Mouse (Mus musculus): ENCODE results near the gene Tmub1.
A peak's percentile ranks its signal among the peaks of the same experiment; 100 is the strongest.

Gene Tmub1

GRCm38 (mm10) chr5:24453283-24453984 lies 5.8 kb upstream of the Tmub1 start:
- DNase-seq (ENCODE audit: low read depth): no peak

GRCm38 (mm10) chr5:24452691-24453233 lies 5.1 kb upstream of the Tmub1 start:
- no peak for DNase-seq (ENCODE audit: low read depth)

DNA sequence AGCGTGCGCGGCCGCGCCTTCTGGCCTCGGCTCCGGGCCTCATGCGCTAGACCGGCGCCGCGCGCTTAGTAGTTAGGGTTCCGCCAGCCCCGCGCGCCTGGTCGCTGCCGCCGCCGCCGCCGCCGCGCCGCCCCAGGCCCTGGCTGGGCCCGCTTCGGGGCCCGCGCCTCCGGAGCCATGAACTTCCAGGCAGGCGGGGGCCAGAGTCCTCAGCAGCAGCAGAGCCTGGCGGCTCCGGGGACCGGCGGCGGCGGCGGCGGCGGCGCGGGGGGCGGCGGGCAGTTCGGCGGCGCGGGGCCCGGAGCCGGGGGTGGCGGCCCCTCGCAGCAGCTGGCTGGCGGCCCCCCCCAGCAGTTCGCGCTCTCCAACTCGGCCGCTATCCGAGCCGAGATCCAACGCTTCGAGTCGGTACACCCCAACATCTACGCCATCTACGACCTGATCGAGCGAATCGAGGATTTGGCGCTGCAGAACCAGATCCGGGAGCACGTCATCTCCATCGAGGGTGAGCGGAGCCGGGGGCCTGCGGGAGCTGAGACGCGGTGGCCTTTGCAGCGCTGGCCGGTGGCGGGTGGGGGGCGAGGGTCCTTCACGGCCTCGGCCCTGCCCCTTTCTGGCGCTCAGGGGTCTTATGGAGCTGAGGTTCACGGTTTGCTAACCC lies 4.5 kb upstream of the Tmub1 start, which contains the start of gene Agap3:
Gene Agap3, plus strand, starts transcription at position 148 of the 661 bp plus-strand sequence.
- no peak for DNase-seq (ENCODE audit: low read depth)

- DNase-seq (ENCODE audit: low read depth): peak; percentile 62
Observed at GRCm38 (mm10) chr5:24451264-24452029, 3.8 kb upstream of the Tmub1 start.

DNA sequence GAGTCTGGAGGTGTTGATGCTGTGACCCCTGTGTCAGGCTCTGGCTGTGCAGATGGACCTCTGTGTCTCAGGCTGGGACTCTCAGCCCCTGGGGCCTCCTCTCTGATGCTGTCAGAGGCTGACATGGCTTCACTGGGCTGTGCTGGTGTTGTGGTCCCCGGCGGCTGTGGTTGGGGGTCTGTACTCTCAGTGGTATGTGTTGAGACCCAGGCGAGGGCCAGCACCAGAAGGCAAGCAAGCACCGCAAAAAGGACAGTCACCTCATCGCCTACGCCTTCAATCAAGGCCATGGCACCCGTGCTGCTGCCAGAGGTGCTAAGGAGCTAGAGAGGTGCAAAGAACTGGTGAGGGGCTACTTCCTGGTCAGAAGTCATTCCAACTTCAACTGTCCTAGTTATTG lies 1.0 kb downstream of the Tmub1 start:
- no peak for DNase-seq (ENCODE audit: low read depth)

GRCm38 (mm10) chr5:24445428-24446080 lies 2.1 kb downstream of the Tmub1 start:
- DNase-seq (ENCODE audit: low read depth): no peak

- no peak for DNase-seq (ENCODE audit: low read depth)
Observed at GRCm38 (mm10) chr5:24444746-24445427, 2.8 kb downstream of the Tmub1 start, which contains the start of gene Fastk. Fastk (minus strand) TSS chr5:24445287.

DNA sequence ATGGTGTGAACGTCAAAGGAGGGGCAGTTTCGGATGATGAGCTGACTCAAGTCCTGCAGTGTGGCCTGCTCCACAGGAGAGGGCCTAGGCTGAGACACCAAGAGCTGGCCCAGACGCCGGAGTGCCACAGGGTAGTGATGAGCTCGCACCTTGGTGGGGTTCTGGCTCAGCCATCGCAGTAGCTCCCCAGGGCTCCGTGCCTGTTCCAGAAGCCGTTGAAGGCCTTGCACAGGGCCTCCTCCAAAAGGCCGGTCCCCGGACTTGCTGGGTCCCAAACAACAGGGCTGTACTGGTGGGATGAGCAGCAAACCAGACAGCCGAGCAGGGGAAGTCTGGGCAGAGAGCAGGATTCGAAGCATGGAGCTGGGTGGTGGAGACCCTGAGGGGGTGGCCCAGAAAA lies 3.7 kb downstream of the Tmub1 start:
- DNase-seq (ENCODE audit: low read depth): no peak

- no peak for DNase-seq (ENCODE audit: low read depth)
Observed at GRCm38 (mm10) chr5:24443204-24443603, 4.5 kb downstream of the Tmub1 start.

GRCm38 (mm10) chr5:24442029-24442428 lies 5.6 kb downstream of the Tmub1 start:
- DNase-seq (ENCODE audit: low read depth): no peak

DNA sequence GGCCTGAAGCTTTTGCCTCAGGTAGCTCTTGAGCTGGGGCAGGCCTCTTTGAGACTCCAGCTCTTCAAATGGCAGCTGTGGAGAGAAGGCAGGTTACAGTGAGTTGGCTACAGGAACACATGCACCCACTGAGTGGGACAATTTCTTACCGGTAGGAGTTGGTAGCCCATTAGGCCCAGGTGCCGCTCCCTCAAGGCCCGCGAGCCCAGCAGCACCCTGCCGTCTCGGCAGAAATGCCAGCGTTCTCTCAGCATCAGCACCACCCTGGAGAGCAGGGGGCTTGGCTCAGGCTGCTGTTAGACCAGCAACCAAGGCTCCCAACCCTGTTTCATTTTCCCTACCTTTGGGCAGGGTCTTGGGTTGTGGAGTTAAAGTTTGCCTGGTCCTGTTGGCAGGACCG lies 6.5 kb downstream of the Tmub1 start:
- DNase-seq (ENCODE audit: low read depth): no peak

DNA sequence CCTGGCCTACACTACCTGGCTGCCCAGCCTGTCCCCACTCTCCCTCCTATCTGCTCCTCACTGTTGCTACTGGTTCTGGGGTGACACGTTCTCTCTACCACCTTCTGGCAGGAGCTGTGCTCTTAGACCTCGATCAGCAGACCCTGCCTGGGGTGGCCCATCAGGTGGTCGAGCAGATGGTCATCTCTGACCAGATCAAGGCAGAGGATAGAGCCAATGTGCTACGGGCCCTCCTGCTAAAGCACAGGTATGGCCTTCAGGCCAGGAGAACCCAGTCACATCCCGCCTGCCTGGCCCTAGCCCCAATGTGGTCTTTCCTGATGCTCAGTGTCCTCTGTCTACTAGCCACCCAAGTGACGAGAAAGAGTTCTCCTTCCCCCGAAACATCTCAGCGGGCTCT lies 13.7 kb downstream of the Tmub1 start:
- no peak for DNase-seq (ENCODE audit: low read depth)

- DNase-seq (ENCODE audit: low read depth): no peak
Observed at GRCm38 (mm10) chr5:24428596-24428995, 19.1 kb downstream of the Tmub1 start.

DNA sequence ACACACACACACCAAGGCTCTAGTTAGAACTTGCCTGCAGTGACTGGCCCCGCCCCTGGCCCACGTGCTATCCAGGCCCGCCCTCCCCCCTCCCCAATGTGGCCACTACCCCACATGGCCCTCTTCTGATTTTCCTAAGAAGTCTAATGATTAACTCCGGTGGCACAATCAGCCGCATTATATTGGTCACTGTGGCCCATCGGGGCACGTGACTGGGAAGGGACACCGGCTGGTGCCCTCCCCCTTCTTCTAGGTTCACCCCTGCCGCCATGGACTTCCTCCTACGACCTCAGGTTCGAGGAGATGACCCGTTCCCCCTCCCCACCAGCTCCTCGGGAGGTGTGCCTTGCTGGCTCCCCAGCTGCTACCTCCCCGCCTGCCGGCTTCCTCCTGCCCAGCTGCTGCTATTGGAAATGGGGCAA lies 19.7 kb downstream of the Tmub1 start:
- no peak for DNase-seq (ENCODE audit: low read depth)

DNA sequence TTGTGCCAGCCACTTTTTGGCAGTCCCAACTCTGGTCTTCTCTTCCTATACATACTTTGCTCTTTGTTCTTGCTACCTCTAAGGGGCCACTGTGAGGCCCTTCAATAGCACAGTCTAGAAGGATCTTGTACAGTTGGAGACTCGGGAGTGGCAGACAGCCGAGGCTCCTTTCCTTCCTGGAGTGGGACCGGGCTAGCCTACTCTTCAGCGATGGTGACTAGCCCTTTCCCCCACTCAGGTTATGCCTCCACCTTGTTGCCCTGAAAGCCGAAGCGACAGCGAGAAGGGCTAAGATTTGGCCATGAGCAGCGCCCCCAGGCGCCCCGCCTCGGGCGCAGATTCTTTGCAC lies 20.4 kb downstream of the Tmub1 start:
- DNase-seq (ENCODE audit: low read depth): no peak

GRCm38 (mm10) chr5:24426556-24427284 lies 20.9 kb downstream of the Tmub1 start:
- DNase-seq (ENCODE audit: low read depth): no peak

GRCm38 (mm10) chr5:24426037-24426432 lies 21.6 kb downstream of the Tmub1 start:
- DNase-seq (ENCODE audit: low read depth): no peak

DNA sequence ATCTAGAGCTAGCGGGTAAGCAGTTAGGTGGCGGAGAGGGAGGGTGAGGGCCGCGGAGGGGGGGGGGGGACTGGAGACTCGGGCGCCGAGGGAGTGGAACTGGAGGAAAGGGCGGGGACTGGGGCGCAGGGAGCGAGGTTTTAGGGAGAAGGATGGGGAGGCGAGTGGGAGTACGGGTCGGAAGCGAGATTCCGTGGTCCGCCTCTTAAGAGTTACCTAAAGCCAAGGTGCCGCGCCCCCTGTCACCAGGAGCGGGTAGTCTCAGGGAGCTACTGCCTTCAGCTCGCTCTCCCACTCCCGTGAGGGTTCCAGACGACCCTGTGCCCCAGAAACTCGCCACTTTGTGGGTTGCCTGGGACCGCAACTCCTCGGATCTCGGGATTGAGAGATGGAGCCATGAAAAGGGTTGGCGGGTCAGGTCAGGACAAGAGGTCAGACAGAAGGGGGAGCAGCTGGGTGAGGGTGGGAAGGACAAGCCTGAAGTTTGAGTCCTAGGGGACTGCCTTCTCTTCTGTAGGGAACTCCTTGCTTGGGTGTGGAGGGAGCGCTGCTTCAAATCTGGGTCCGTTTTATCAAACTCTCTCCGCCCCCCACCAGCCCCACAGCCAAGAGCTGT lies 22.1 kb downstream of the Tmub1 start:
- no peak for DNase-seq (ENCODE audit: low read depth)

DNA sequence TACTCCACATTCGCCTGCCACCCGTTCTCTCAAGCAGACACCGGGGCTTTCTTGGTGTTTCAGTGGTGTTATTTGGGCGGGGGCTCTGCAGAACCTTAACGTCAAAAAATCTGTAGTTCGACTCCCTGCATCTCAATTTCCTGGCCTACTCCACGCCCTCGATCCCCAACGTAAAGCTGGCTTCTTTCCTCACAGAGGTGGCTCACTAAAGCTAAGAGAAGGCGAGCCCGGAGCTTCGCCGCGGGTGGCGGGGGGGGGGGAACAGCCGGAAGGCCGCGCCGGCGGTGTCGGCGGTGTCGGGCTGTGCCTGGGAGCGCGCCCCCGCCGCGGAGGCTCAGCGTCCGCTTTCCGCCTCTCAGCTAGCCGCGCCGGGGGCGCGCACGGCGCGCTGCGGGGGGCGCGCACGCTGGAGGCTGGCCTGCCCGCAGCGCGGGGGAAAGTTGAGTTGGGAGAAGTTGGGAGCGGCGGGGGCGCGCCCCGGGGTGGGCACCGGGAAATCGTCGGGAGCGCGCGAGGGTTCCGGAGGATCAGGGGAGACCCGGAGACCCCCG lies 22.7 kb downstream of the Tmub1 start:
- no peak for DNase-seq (ENCODE audit: low read depth)

All from fibroblast of lung, adult 2 months (primary cell).